Mouse (Mus musculus) neutrophil, adult 5-6 weeks (primary cell): ENCODE measurements at regions not wholly inside any gene's neighbourhood (a gene's known extent, or its start where the extent isn't known, plus 50 kb on each side); places are given as distances from the start of the nearest gene placed in this dataset.

Experiments
- ATAC-seq: fragments of 151-379, 151-347 bp; 2 replicates; pipeline ENCODE4 v1.8.0; 2017; ENCODE audit warnings: mild to moderate bottlenecking, moderate TSS enrichment; ENCODE audit not compliant: insufficient number of reproducible peaks, poor library complexity, low FRiP score, severe bottlenecking; ENCODE audit errors: extremely low read depth

GRCm38 (mm10) chr2:169006549-169006948 is 51.2 kb upstream of the Zfp64 start:
- ATAC-seq, result no peak

GRCm38 (mm10) chr2:169005810-169006209 is 50.4 kb upstream of the Zfp64 start:
- no peak for ATAC-seq
